Mouse (Mus musculus) C2C12 (cell line): Measurements from ENCODE around the gene Angptl2.

Experiments
- CEBPB ChIP-seq: IDR thresholded peaks from one replicate; pipeline ENCODE4 v1.6.1; 2011; ENCODE audit warnings: low read depth, mild to moderate bottlenecking, control low read depth, moderate library complexity
- CTCF ChIP-seq: IDR thresholded peaks from one replicate; pipeline ENCODE4 v1.5.1; 2011; ENCODE audit not compliant: control insufficient read depth, insufficient read depth, insufficient read length
- MAX ChIP-seq: IDR thresholded peaks from one replicate; pipeline ENCODE4 v1.6.1; 2011; ENCODE audit warnings: mild to moderate bottlenecking, control low read depth
- MYOD1 ChIP-seq: IDR thresholded peaks from one replicate; pipeline ENCODE4 v1.6.1; 2011; ENCODE audit warnings: low read depth; ENCODE audit not compliant: control insufficient read depth, insufficient read length
- MYOG ChIP-seq: IDR thresholded peaks from one replicate; pipeline ENCODE4 v1.6.1; 2011; ENCODE audit not compliant: control insufficient read depth, insufficient read length; ENCODE audit errors: extremely low read depth
- USF1 ChIP-seq: IDR thresholded peaks from one replicate; pipeline ENCODE4 v1.6.1; 2011; ENCODE audit warnings: low read depth, mild to moderate bottlenecking, control low read depth, moderate library complexity

DNA sequence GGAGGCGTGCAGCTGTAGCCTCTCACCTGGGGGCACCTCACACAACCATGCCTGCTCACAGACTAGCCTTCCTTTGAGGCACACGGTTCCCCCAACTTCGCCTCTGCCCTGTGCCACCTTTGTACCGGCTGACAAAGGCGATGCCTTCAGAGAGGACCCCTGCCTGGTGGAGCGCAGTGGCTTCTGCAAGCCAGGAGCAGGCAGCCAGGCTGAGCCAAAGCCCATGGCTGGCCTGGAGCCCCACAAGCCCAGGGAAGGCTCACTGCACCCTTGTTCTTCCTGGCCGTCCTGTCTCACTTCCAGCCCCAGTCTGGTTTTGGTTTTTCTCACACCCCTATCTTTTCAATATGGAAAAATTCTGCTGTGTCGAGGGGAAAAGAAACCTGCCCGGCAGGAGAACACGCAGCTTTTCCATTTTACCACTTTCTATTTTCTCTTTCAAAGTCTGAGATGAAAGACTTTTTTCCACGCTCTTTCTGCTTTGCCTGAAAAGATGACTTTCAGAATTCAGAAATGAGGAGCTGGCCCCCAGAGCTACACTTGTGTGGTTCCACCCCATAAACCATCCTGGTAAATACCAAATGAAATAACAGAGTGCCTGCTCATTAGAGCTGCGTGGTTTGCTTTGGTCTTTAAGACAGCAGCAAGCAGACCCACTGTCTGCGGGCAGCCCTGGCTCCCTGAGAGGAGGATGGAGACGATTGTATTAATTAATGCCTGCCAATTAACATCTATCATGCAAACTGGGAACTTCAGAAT lies 36.5 kb upstream of the Angptl2 start:
- TF ChIP-seq CTCF: no peak
- TF ChIP-seq MYOG: no peak
- no peak for TF ChIP-seq MAX
- TF ChIP-seq MYOD1: no peak
- no peak for TF ChIP-seq CEBPB
- TF ChIP-seq USF1: no peak
